Mouse (Mus musculus): Measurements from ENCODE around the gene Prkg1. TPM values are rescaled to one million over a fixed set of nuclear protein-coding genes. Genes with fewer than 3 reads are reported as not detected.

Gene Prkg1
- polyA plus RNA-seq, 1 experiment from 2014 or later: 5.9 TPM

DNA sequence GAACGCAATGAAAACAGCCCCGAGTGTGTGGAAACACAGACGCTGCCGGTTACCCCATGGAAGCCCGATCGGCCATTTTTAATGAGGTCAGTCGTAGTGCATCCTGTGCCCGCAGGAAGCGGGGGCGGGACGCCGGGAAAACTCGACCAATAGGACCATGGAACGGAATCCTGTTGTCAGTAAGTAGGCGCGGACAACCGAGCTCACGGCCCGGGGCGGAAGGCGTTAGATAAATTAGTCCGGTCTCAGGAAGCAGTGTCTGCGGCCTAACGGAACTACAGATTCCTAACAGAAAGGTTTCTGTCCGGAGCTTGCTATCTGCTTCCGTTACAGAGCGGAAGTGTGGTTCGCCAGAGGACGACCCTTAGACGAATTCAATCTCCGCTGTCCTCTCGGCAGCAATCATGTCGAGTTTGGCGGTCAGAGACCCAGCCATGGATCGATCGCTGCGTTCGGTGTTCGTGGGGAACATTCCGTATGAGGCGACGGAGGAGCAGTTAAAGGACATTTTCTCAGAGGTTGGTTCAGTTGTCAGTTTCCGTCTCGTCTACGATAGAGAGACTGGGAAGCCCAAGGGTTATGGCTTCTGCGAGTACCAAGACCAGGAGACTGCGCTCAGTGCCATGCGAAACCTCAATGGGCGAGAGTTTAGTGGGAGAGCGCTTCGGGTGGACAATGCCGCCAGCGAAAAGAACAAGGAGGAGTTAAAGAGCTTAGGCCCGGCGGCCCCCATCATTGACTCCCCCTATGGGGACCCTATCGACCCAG is 682.0 kb downstream of the Prkg1 start, which contains the start of gene Cstf2t:
Gene Cstf2t (plus strand): TSS at position 176 of the 768 bp plus-strand sequence.
- peak within 1 kb of the TSS; percentile 66 for H3K4me3 ChIP-seq (replicated peaks)
- H3K27ac ChIP-seq: peak within 1 kb of the TSS; percentile 82
- H3K9ac ChIP-seq: peak within 1 kb of the TSS; percentile 74
- H3K4me2 ChIP-seq: peak within 1 kb of the TSS; percentile 87
- no peaks in the 10 kb centered on the region for H3K27me3 ChIP-seq
- no peaks in the 10 kb centered on the region for H3K9me3 ChIP-seq
- 2% methylated on average over 56 of the region's 56 CpGs for WGBS
- H3K4me1 ChIP-seq: peaks cover 19% of the 10 kb centered on the region
- ATAC-seq (ENCODE audit: low FRiP score): peak; percentile 99
- H3K36me3 ChIP-seq (replicated peaks): peaks cover 33% of the 10 kb centered on the region

DNA sequence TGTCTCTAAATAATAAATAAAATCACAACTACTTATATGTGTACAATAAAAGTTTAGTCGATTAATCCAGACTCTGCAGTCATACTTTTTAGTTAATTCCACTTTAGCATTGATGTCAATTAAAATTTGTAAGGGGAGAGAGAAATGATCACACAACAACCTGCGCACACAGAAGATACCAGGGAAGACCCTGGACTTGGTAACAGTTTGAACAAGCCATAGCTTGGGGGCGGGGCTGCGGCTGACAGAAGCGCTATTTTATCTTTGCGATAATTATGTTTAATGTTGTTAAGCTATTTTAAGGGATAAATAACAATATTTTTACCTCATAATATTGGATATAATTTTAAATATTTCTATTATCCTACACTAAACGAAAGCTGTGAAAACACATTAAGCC is 682.6 kb downstream of the Prkg1 start:
- H3K4me2 ChIP-seq: peak overlapping the region; percentile 50
- H3K9ac ChIP-seq: peak overlapping the region; percentile 42
- H3K4me1 ChIP-seq: peaks cover 19% of the 10 kb centered on the region
- H3K9me3 ChIP-seq: no peaks in the 10 kb centered on the region
- WGBS: 21% methylated on average over 7 of the region's 7 CpGs
- peak overlapping the region; percentile 68 for H3K27ac ChIP-seq
- H3K4me3 ChIP-seq (replicated peaks): peak overlapping the region; percentile 66
- peak; percentile 72 for ATAC-seq (ENCODE audit: low FRiP score)
- no peaks in the 10 kb centered on the region for H3K27me3 ChIP-seq
- peaks cover 31% of the 10 kb centered on the region for H3K36me3 ChIP-seq (replicated peaks)

DNA sequence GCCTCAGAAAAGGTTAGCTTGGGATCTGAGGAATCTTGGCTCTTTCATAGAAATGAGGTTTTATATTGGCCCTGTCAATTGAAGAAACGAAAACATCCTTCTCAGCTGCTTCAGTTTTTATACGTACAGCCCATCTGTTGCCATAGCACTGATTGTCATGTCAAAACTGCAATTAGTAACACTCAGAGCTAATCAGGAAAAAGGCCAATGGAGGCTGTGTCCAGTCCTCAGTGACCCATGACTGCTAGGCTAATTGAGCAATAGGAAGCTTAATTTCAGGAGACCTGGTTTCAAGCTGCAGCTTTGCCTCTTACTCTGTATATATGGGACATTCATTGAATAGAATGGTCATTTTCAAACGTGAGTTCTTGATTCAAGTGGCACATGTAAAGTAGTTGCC is 686.6 kb downstream of the Prkg1 start:
- Histone ChIP-seq H3K9ac (no peak overlapping the region), H3K36me3 (replicated peaks) (no peaks in the 10 kb centered on the region), H3K4me1 (peaks cover 11% of the 10 kb centered on the region; the same call in 1 of the 2 replicates), H3K27ac (no peak overlapping the region), H3K9me3 (no peaks in the 10 kb centered on the region), H3K4me2 (no peak overlapping the region), H3K4me3 (replicated peaks) (no peak overlapping the region), H3K27me3 (no peaks in the 10 kb centered on the region)
- 43% methylated on average over 3 of the region's 3 CpGs for WGBS
- no peak for ATAC-seq (ENCODE audit: low FRiP score)

DNA sequence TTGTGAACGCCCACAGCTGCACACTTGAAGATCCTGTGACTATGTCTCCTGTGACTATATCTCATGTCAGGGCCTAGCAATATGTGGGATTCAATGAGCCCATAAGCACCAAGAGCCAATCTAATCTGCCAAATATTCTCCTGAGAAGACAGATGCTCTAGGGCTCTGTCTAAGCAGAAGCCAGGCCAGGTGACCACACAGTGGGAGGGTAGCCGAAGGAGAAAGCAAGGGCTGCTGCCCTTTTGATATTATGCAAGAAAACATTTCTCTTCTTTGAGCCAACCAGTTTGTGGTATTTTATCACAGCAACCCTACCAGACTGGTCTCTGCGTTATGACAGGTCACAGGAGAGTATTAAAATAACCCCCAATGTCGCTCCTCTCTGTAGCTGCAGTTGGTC is 688.7 kb downstream of the Prkg1 start:
- no peak for ATAC-seq (ENCODE audit: low FRiP score)
- H3K4me2 ChIP-seq: no peak overlapping the region
- no peak overlapping the region for H3K9ac ChIP-seq
- WGBS: 91% methylated on average over 4 of the region's 4 CpGs
- H3K4me3 ChIP-seq (replicated peaks): no peak overlapping the region
- H3K27me3 ChIP-seq: no peaks in the 10 kb centered on the region
- peaks cover 11% of the 10 kb centered on the region; the same call in 1 of the 2 replicates for H3K4me1 ChIP-seq
- no peak overlapping the region for H3K27ac ChIP-seq
- no peaks in the 10 kb centered on the region for H3K36me3 ChIP-seq (replicated peaks)
- no peaks in the 10 kb centered on the region for H3K9me3 ChIP-seq

DNA sequence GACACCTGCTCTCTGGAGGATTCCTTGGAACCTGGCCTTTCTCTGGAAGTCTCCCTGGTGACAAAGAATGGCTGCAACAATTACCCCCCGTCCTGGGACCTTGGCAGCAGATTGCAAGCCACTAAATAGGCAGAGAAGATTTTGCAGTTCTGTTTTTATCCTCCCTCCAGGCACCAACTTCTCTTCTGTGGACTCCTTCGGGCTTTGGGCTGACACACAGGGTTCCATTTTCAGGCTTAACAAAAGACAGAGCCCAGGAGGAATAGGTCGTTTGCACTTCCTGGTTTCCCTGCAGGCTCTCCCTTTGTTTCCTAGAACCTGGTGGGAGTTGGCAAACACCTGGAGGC is 690.1 kb downstream of the Prkg1 start:
- H3K27ac ChIP-seq: peak overlapping the region; percentile 27
- H3K27me3 ChIP-seq: no peaks in the 10 kb centered on the region
- no peaks in the 10 kb centered on the region for H3K36me3 ChIP-seq (replicated peaks)
- 4% methylated on average over 3 of the region's 3 CpGs for WGBS
- ATAC-seq (ENCODE audit: low FRiP score): no peak
- H3K9me3 ChIP-seq: no peaks in the 10 kb centered on the region
- H3K4me1 ChIP-seq: peaks cover 11% of the 10 kb centered on the region; the same call in 1 of the 2 replicates
- 0 out of 2 replicates have a peak overlapping the region, but pooled peaks have one; percentile 21 for H3K9ac ChIP-seq
- peak overlapping the region; percentile 35 for H3K4me2 ChIP-seq
- no peak overlapping the region for H3K4me3 ChIP-seq (replicated peaks)

DNA sequence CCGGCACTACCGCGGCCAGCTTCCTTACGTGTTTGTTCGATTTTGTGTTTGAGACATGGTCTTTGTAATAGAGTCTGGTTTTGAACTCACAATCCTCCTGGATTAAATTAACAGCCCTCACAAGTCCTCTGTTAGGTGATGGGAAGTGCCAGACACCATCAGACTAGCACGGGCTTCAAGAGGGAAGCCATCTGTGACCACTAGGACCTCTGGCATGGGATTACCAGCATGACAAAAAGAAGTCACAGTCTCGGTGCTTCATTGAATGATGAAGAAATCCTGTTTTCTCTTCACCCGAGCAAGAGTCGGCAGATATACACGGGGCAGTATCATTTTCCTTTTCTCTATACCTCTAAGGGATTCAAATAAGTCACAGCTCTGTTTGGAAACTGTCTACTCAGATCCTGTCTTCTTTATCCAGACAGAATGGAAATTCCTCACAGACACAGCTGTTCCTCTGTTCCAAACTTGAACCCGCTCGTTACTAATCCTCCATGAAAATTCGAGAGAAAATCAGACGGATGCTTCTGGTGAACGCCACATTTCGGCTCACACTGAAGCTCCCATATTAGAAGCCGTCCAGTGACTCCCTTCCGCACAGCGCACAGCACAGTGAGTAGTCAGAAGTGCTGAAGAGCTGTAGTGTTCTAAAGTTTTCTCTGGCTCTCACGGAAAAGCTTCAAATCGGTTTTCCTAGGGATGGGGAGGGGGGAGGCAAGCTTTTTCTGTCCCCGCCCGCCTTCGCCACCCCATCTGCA is 690.7 kb downstream of the Prkg1 start:
- ATAC-seq (ENCODE audit: low FRiP score): 0 out of 2 replicates have a peak, but pooled peaks have one; percentile 39
- no peak overlapping the region for H3K4me3 ChIP-seq (replicated peaks)

DNA sequence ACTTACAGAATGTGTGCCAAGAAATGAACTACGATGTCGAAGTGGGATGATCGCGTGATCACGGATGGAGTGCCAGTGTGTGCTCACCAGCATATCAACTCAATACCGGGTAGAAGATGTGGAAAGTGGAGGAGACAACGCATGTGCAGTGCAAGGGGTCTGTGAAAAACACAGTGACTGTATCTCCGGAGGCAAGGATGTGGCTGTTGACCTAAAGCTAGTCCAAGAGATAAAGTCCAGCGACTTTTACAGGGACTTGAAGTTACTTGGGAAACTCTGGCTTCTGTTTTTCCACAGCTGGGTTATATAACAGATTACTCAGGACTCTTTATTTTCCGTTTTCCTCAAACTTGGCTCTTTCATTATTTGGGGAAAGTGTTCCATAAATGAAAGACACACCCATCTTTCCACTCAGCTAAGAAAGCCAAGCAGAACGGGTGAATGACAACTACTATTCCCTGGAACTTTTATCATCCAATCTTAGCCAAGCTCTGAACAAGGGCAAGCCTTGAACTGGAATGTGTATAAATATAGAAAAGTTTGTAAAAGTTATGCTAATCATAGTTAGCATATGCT is 699.5 kb downstream of the Prkg1 start:
- Histone ChIP-seq H3K4me1 (no peaks in the 10 kb centered on the region), H3K9me3 (no peaks in the 10 kb centered on the region), H3K4me2 (no peak overlapping the region), H3K4me3 (replicated peaks) (no peak overlapping the region), H3K27me3 (no peaks in the 10 kb centered on the region), H3K27ac (no peak overlapping the region), H3K36me3 (replicated peaks) (no peaks in the 10 kb centered on the region), H3K9ac (no peak overlapping the region)
- 87% methylated on average over 11 of the region's 11 CpGs for WGBS
- ATAC-seq (ENCODE audit: low FRiP score): no peak

More for the DNA sequence above, 690.7 kb downstream of the Prkg1 start:
- peak overlapping the region; percentile 35 for H3K4me2 ChIP-seq
- H3K9ac ChIP-seq: peak overlapping the region; percentile 21; the same call in 1 of the 2 replicates
- 31% methylated on average over 24 of the region's 24 CpGs for WGBS
- no peaks in the 10 kb centered on the region for H3K27me3 ChIP-seq
- H3K36me3 ChIP-seq (replicated peaks): no peaks in the 10 kb centered on the region
- peak overlapping the region; percentile 27 for H3K27ac ChIP-seq
- H3K4me1 ChIP-seq: peaks cover 11% of the 10 kb centered on the region; the same call in 1 of the 2 replicates
- no peaks in the 10 kb centered on the region for H3K9me3 ChIP-seq

DNA sequence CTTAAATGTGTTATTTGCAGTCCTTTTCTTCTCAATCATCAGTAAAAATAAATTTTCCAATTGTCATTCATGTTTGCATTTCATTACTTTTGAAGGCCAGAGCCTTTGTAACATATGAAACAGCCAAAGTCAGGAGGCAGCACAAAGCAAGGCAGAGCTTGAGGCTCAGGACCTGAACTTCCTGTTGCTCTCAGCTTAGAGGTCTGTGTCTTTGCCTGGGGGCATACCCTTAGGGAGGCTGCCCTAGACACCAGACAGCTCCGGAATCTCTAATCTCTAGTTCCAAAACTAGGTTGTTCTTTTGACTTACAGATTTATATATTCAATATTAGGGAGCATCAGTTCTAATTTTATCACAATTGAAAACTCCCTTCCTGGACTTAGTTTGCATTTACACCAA is 700.1 kb downstream of the Prkg1 start:
- no peak overlapping the region for H3K27ac ChIP-seq
- H3K4me3 ChIP-seq (replicated peaks): no peak overlapping the region
- no peak for ATAC-seq (ENCODE audit: low FRiP score)
- 85% methylated on average over 1 of the region's 1 CpGs for WGBS
- H3K27me3 ChIP-seq: no peaks in the 10 kb centered on the region
- no peak overlapping the region for H3K9ac ChIP-seq
- H3K36me3 ChIP-seq (replicated peaks): no peaks in the 10 kb centered on the region
- H3K4me1 ChIP-seq: no peaks in the 10 kb centered on the region
- H3K4me2 ChIP-seq: no peak overlapping the region
- no peaks in the 10 kb centered on the region for H3K9me3 ChIP-seq

DNA sequence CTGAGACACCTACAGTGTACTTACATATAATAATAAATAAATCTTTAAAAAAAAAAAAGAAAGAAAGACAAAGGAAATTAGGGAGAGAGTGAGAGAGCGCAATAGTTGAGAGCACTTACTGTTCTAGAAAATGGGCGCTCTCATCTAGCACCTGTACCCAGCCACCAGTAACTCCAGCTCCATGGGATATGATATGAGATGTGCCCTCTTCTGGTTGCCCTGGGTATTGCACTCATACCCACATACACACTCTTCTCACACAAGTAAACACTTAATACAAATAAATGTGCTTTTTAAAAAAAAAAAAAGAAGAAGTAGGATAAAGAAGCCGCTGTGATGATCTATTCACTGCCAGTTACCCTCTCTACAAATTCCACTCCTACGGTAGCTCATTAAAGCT is 718.2 kb downstream of the Prkg1 start:
- H3K36me3 ChIP-seq (replicated peaks): no peaks in the 10 kb centered on the region
- H3K9me3 ChIP-seq: no peaks in the 10 kb centered on the region
- H3K27me3 ChIP-seq: no peaks in the 10 kb centered on the region
- no peak overlapping the region for H3K9ac ChIP-seq
- no peaks in the 10 kb centered on the region for H3K4me1 ChIP-seq
- H3K27ac ChIP-seq: no peak overlapping the region
- WGBS: 94% methylated on average over 4 of the region's 4 CpGs
- no peak overlapping the region for H3K4me3 ChIP-seq (replicated peaks)
- ATAC-seq (ENCODE audit: low FRiP score): no peak
- H3K4me2 ChIP-seq: no peak overlapping the region

DNA sequence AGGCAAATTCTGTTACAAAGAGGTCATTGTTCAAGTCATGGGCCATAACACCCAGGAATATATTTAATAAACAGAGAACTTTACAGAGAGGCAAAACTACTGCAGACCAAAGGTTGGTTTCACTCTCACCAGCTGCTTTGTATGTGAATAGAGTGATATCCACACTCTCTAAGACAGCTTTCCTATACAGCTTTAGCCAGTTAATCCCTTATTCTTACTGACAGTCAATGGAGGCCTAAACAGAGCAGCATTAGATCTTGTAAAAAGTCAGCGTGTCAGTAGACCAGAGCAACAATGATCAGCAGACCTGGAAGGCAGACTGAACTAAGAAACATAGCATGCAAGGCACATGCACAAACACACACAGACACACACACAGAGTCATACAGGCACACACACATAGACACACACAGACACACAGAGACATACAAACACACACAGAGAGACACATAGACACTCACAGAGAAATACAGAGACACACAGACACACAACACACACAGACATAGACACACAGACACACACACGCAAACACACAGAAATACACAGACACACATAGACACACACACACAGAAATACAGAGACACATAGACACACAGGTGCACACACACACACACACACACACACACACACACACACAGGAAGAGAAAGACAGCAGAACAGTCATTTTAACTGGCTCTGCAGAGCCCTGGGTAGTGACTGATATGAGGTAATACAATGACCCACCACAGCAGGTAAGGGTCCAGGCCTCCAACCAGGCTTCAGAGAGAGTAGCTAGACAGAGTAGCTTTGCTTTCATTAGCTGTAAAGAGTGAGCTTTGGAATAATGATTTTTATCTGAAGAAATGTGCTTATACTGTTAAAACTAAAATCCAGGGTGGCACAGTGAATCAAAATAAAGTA is 723.6 kb downstream of the Prkg1 start:
- Histone ChIP-seq H3K4me3 (replicated peaks) (no peak overlapping the region), H3K4me1 (peaks cover 7% of the 10 kb centered on the region), H3K9me3 (no peaks in the 10 kb centered on the region), H3K4me2 (no peak overlapping the region), H3K27me3 (no peaks in the 10 kb centered on the region), H3K36me3 (replicated peaks) (no peaks in the 10 kb centered on the region), H3K9ac (no peak overlapping the region), H3K27ac (no peak overlapping the region)
- WGBS: 55% methylated on average over 2 of the region's 2 CpGs
- no peak for ATAC-seq (ENCODE audit: low FRiP score)

DNA sequence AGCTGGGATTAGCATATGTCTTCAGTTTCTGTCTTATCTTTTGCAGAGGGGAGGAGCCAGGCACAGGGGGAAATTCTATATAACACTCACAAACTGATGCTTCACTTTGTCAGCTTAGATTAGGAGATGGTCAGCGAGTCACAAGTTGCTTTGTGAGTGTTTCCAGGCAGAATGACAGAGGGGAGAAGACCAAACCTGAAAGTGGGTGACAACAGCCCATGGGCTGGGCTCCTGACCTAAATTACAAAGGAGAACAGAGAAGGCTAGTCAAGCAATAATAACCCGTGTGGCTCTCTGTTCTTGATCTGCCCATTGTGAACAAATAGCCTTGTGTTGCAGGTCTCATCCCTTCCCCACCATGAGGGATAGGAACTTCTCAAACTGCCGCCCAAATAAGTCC is 725.9 kb downstream of the Prkg1 start:
- peaks cover 7% of the 10 kb centered on the region for H3K4me1 ChIP-seq
- no peak overlapping the region for H3K4me3 ChIP-seq (replicated peaks)
- H3K9me3 ChIP-seq: no peaks in the 10 kb centered on the region
- no peak overlapping the region for H3K9ac ChIP-seq
- H3K27me3 ChIP-seq: no peaks in the 10 kb centered on the region
- WGBS: 69% methylated on average over 3 of the region's 3 CpGs
- no peak overlapping the region for H3K4me2 ChIP-seq
- no peak overlapping the region for H3K27ac ChIP-seq
- no peaks in the 10 kb centered on the region for H3K36me3 ChIP-seq (replicated peaks)
- no peak for ATAC-seq (ENCODE audit: low FRiP score)

Measured in forebrain, embryonic 12.5 days (tissue).